Mouse (Mus musculus) effector memory CD4-positive, alpha-beta T cell, adult 7 months (primary cell): ENCODE results near the gene Tcp1. TPM values are rescaled to one million over a fixed set of nuclear protein-coding genes. Genes with fewer than 3 reads are reported as not detected.

Source experiments
- polyA plus RNA-seq: library from polyadenylated mRNA; unstranded; fragments of 100-300 nt; shearing (Covaris generic); gene quantifications from one replicate; pipeline ENCODE4 v1.2.1, GENCODE M21; 2017

Gene Tcp1
- polyA plus RNA-seq, result 218 TPM

GRCm38 (mm10) chr17:12915488-12915880 lies at the start of gene Tcp1:
TSS of gene Tcp1 (plus strand) at chr17:12915701.

GRCm38 (mm10) chr17:12868043-12868442 lies 47.5 kb upstream of the Tcp1 start, which contains the start of gene Mas1:
TSS of gene Mas1 (minus strand) at chr17:12868143.

DNA sequence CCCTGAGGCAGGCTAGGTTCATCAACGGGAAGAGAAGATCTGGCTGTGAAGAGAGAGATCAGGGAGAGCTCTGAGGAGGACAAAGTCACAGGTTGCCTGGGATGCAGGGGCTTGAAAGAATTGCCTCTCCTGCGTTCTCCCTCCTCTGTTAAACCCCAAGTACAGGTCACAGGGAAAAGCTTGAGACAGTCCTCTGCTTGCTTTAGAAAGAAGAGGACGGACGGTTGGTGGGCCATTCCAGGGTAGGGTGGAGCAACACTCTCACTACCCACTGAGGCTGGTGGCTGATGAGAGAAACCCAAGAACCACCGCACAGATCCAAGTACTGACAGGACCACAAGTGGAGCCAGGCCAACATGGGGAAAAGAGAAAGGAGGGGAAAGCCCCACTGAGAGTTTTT lies 39.8 kb upstream of the Tcp1 start, which contains the start of gene Mrgprh:
Gene Mrgprh (plus strand): TSS at position 301 of the 400 bp plus-strand sequence.

GRCm38 (mm10) chr17:12909361-12910280 lies 5.9 kb upstream of the Tcp1 start, which contains the start of gene Pnldc1:
TSS of gene Pnldc1 (minus strand) at chr17:12910230.

GRCm38 (mm10) chr17:12915881-12916583 lies 531 bp downstream of the Tcp1 start, which contains the start of gene Mrpl18:
TSS of gene Mrpl18 (minus strand) at chr17:12916345.

GRCm38 (mm10) chr17:12940151-12940805 lies 24.8 kb downstream of the Tcp1 start, which contains the start of gene Acat3:
TSS of gene Acat3 (minus strand) at chr17:12940600.

DNA sequence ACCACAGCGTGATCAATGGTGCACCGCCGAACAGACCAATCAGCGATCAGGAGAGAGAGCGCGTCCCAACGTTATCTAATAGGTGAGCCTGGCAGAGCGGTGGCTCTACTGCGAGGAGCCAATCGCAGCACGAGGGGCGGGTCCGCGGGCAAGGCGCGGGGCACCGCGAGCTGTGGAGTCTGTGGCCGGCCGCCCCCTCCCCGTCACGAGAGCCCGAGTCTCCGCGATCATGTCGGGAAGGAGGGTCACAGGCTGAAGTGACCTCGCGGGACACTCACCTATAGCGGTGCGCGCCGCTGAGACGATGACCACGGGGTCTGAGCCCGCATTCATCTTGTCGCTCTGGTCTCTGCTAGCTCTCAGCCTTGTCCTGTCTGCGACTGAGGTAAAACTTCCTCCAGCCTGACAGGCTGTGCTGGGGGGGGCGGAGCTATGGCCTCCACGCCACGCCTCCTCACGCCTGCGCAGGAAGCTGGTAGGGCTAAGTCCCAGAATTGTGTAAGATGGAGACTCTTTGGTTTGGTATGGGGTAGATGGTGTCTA lies 44.9 kb downstream of the Tcp1 start, which contains the start of gene Acat2:
Gene Acat2 (minus strand): TSS at position 417 of the 543 bp plus-strand sequence.

Other genes starting within 250 kb of the Tcp1 start
- gene Slc22a1, start 239.9 kb upstream of the Tcp1 start, polyA plus RNA-seq, result not detected
- gene Igf2r, start 146.0 kb upstream of the Tcp1 start, polyA plus RNA-seq, result 44.3 TPM
- not detected for gene Mas1, start 47.6 kb upstream of the Tcp1 start, polyA plus RNA-seq
- gene Mrgprh, start 39.7 kb upstream of the Tcp1 start, polyA plus RNA-seq, result not detected
- 2.1 TPM for gene Pnldc1, start 5.5 kb upstream of the Tcp1 start, polyA plus RNA-seq
- gene Mrpl18, start 644 bp downstream of the Tcp1 start, polyA plus RNA-seq, result 54.3 TPM
- 2.1 TPM for gene Acat3, start 24.9 kb downstream of the Tcp1 start, polyA plus RNA-seq
- gene Acat2, start 45.0 kb downstream of the Tcp1 start, polyA plus RNA-seq, result 36.6 TPM
- 83.1 TPM for gene Wtap, start 78.5 kb downstream of the Tcp1 start, polyA plus RNA-seq
- 101 TPM for gene Sod2, start 91.1 kb downstream of the Tcp1 start, polyA plus RNA-seq
- gene Gpr31b, start 136.6 kb downstream of the Tcp1 start, polyA plus RNA-seq, result not detected
- gene Tcp10b, start 145.4 kb downstream of the Tcp1 start, polyA plus RNA-seq, result not detected
- 0.18 TPM for gene Unc93a, start 216.1 kb downstream of the Tcp1 start, polyA plus RNA-seq